Mouse (Mus musculus) cerebellum, adult 11-12 months (tissue): ENCODE measurements around the gene Cilp.
"Not testable (repeated sequence)": the region's sequence is repeated elsewhere in the genome, so short reads cannot be mapped to it uniquely, and the experiment has no call there.

Experiments
- DNase-seq: peaks from one replicate; pipeline ENCODE4 v3.0.0; 2022

The Cilp gene

DNA sequence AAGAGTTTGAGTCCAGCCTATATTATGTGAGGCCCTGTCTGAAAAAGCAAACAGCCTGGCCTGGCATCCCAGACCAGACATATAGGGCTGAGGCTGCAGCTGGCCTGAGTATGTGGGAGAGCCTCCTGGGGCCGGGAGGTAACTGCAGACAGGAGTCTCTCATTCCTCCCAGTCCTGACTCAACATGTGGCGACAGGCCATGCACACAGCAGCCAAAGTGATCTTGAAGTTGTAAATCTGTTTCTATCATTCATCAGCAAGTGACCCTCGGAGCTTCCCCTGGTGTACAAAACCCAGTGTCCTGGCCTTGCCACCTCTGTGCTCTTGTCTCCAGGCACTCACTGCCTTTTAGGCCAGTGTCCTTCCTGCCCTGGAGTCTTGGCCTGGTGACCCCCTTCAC lies 13.0 kb upstream of the Cilp start:
- no peak for DNase-seq

DNA sequence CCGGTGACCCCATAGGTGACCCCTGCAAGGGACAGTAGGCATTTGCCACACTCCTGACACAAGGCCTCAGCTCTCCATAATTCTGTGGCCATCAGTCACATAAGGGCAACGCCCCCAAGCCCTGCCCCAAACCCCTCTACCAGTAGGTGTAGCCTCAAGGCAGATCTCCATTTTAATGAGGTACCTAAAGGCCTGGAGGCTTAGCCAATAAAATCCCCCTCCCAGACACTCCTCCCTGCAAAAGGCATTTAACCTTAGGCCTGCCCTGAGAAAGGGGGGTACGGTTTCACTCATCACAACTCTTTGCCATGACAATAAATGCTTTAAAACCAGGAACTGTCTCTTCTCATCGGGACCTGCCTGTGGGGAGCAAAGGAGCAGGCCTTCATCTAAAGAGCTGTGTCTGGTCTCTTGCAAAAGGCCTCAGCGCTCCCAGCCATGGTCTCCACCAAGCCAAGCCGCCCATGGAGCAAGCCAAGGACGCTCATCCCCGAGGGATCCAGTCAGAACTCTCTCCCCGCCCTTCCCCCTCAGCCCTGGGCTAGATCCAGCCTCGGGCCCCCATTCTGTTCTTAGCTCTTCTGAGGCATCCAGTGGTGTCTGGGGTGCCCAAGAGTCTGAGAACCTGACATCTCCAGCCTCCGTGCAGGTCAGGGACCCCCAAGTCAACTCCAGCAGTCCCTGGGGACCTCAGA lies 8.9 kb upstream of the Cilp start:
- no peak for DNase-seq

DNA sequence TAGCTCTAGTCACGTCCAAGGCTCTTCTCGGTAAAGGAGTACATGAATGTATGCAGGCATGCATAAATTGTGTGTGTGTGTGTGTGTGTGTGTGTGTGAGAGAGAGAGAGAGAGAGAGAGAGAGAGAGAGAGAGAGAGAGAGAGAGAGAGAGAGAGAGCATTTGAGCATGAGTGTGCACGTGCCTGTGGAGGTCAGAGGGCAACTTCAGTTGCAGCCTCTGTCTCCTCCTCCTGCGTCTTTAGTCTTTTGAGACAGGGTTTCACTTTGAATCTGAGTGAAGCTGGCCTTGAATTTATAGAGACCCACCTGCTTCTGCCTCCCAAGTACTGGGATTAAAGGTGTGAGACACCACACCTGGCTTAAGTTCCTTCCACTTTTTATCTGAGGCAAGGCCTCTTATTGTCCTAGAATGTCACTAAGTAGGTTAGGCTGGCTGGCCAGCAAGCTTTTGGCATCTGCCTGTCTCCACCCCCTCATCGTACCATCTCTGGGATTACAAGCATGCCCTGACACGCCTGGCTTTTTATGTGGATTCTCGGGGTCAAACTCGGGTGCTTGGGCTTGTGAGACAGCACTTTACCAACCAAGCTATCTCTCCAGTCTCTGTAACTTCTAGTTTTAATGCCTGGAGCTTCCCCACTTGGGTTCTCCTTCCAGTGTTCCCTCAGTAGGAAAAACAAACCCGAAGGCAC lies 7.6 kb upstream of the Cilp start:
- DNase-seq, result no peak

- DNase-seq, result no peak
Measured at GRCm38 (mm10) chr9:65259366-65259765, 5.6 kb upstream of the Cilp start.

DNA sequence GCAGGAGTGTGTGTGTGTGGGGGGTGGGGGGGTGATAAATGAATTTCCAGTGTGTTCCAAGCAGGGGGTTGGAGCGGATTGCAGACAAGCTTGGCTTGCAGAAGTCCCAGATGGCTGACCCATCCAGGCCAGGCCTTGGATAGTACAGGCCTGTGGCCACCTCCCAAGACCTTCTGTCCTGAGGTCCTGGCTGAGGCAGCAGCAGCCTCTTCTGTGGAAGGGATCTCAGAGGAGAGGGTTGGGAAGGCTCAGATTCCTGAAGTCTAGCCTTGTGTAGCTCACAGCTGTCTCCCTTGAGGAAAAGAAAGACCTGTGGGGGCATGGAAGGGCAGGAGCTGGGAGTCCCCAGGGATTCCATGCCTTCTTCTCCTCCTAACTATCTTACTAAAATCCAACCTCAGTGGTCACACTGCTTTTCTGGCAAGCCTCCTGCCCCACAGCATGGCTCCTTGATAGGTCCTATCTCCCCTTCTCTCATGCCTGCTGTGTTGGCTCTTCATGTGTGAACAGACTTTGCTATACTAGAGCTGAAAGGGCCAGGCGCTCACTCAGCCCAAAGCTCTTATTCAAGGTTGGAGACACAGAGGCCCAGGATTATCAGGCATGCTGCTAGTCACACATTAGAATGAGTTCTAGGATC lies 3.3 kb upstream of the Cilp start:
- DNase-seq, result peak; percentile 85

DNA sequence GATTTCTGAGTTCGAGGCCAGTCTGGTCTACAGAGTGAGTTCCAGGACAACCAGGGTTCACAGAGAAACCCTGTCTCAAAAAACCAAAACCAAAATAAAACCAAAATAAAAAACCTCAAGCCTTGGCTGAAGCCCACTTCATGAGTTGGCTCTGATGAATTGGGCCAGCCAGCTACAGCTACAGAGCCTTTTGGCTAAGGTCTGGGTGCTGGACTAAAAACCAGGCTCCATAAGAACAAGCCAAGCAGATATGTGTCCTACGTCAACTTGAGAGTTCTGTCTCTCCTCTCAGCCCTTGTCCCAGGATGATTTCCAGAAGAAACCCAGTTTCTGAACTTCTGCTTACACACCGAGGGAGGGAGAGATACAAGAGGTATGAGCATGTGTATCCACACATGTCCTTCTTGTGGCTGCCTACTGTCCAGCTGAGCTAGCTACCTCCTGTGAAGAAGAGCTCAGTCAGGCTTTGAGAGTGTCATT lies 2.3 kb upstream of the Cilp start:
- DNase-seq, result no peak

DNA sequence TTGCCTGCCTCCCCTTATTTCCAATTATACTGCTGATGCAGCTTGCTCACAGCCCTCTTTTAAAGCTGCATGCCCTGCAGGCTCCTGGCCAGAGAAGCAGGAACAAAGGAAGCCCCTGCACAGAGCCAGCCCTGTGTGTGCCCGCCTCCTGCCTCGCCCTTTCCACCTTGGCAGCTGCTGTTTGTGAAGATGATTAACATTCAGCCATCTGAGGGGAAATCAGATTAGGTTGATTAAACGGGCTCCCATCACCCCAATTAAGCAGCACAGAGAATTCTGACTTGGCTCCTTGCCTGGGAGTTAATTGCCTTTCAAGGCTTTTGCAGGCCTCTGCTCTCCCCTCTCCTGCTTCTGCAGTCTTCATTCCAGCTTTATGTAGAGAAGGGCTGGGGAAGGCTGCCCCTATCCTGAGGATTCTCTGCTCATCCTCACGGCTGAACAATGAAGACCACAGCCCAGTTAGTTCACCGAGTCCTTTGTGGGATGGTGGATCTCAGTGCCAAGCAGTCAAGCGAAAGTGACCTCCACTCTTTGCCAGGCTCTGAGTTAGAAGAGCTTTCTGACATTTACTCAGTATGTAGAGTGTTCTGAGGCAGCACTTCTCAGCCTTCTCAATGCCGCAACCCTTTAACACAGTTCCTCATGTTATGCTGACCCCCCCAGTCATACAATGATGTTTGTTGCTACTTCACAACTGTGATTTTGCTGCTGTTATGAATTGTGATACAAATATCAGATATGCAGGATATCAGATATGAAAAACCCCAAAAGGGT lies 2.9 kb downstream of the Cilp start:
- peak; percentile 38 for DNase-seq

DNA sequence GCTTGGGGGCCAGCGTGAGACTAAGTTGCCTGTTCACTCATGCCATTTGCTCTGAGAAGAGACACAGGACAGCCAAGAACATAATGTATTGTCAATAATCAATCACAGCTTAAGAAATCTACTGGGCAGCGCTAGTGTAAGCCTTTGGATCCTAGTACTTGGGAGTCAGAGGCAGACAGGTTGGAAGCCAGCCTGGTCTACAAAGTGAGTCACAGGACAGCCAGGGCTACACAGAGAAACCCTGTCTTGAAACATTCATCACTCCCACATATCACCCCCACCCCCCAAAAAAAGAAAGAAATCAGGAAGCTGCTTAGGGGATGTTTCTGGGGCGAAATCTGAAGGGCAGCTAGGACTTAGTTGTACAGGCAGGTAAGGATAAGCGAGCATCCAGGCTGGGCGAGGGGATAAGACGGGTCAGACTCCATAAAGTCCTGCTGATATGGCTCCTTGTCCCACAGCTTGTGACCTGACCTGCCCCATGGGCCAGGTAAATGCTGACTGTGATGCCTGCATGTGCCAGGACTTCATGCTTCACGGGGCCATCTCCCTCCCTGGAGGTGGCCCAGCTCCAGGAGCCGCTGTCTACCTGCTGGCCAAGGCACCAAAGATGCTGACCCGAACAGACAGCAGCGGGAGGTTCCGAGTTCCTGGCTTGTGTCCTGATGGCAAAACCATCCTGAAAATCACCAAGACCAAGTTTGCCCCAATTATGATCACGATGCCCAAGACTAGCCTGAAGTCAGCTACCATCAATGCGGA lies 8.2 kb downstream of the Cilp start:
- DNase-seq, result peak; percentile 56

DNA sequence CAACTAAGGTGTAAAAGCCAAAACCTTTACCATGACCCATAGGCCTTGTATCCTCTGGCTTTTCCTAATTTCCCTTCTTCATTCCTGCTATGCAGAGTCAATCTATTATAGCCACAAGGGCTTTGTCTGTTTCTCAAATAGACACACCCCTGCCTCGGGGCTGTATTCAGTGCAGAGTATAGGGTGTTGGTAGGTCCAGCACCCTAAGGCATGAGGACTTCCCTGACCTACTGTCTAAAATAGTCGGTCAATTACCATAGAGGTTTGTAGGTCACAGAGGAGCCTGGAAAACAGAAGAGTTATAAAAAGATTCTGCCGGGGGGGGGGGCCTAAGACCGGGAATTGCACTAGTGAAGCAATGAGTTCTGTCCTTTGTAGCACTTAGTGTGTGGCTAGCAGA lies 8.9 kb downstream of the Cilp start:
- DNase-seq, result no peak

GRCm38 (mm10) chr9:65274851-65275250 lies 9.9 kb downstream of the Cilp start:
- not testable (repeated sequence) for DNase-seq

GRCm38 (mm10) chr9:65275810-65276530 lies 11.0 kb downstream of the Cilp start:
- DNase-seq, result no peak

- DNase-seq, result peak; percentile 61
Measured at GRCm38 (mm10) chr9:65281536-65282151, 16.7 kb downstream of the Cilp start.

DNA sequence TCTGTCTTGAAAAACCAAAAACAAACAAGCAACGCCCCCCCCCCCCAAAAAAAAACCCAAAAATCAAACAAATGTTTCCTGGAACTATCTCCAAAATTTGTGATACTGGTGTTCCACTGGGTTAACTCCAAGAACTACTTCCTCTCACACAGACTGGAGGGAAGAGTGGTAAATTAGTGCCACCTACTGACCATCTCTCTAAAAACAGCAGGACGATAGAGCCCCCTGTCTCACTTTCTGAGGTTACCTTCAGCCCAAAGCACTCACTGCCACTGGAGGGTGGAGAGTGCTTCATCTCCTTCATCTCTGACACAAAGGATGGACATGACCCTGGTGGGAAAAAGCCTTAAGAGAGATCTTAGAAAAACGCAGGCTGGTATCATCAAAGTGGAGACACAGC lies 18.3 kb downstream of the Cilp start:
- no peak for DNase-seq

DNA sequence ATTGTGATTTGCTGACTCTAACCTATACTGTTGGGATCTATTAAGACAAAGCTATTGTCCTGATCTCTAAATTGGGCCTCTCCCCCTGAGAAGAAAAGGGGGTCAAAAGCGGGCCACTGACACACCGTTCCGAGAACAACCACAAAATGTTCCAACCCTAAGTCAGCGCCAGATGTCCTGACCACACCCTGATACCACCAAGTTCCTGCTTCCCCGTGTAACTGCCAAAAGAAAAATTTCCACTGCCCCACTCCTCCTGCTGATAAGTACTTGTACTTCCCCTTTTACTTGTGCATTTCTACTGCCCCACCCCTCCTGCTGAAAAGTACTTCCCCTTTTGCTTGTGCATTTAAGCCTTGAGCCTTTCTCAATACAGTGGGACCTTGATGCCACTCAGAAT lies 23.3 kb downstream of the Cilp start:
- not testable (repeated sequence) for DNase-seq

DNA sequence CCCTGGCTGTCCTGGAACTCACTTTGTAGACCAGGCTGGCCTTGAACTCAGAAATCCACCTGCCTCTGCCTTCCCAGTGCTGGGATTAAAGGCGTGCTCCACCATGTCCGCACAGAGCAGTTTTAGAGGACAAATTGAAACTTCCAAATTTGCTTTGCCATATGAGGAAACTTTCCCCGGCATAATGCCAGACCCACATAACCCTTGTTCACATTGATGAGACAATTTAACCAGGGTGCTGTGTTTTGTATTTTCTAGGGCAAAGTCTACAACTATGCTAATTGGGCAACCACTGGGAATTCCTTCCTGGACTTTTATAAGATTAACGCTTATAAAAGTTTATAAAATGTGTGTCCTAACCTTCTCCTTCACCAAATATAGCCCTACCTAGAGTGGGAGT lies 25.0 kb downstream of the Cilp start:
- DNase-seq, result no peak

DNA sequence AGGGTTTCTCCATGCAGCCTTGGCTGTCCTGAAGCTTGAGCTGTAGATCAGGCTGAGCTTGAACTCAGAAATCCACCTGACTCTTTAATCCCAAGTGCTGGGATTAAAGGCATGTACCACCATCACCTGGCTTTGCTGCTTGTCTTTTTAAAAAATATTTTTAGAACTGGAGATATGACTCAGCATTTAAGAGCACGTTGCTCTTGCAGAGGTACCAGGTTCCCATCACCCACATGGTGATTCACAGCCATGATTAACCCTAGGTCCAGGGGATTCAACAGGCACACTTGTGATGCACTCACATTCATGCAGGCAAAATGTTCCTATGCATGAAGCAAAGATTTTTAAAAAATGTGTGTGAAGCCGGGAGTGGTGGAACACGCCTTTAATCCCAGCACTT lies 27.4 kb downstream of the Cilp start:
- no peak for DNase-seq

DNA sequence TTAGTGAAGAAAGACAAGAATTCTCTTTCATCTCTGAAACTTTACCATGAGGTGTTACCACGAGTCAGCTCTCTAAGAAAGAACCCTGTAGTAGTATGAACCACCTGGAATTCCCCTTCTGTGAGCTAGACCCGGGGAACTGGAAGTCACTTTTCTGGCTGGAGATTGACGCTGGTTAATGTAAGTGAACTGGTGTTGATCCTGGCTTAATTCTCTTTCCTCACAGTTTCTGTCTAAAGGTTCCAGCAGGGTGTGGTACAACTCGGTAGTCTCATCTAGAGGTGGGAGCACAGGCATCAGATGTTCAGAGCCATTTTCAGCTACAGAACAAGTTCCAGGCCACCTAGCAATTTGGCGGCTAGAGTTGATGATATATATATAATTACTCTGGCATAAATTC lies 28.1 kb downstream of the Cilp start:
- no peak for DNase-seq

DNA sequence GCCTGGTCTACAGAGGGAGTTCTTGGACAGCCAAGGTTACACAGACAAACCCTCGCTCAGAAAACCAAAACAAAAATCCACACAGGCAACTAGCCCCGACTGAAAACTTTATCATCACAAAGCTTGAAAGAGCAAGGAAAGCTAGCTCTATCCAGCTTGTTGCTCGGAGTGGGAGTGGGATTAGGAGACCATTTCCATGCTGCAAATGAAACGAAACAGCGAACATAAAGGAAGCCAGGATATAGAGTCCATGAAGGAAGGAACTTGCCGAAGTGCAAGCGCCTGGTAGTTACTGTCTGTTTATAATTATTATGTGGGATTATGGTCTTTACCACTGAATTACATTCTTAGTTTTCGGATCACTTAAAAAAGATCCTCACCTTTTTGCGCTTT lies 28.6 kb downstream of the Cilp start:
- DNase-seq, result no peak

DNA sequence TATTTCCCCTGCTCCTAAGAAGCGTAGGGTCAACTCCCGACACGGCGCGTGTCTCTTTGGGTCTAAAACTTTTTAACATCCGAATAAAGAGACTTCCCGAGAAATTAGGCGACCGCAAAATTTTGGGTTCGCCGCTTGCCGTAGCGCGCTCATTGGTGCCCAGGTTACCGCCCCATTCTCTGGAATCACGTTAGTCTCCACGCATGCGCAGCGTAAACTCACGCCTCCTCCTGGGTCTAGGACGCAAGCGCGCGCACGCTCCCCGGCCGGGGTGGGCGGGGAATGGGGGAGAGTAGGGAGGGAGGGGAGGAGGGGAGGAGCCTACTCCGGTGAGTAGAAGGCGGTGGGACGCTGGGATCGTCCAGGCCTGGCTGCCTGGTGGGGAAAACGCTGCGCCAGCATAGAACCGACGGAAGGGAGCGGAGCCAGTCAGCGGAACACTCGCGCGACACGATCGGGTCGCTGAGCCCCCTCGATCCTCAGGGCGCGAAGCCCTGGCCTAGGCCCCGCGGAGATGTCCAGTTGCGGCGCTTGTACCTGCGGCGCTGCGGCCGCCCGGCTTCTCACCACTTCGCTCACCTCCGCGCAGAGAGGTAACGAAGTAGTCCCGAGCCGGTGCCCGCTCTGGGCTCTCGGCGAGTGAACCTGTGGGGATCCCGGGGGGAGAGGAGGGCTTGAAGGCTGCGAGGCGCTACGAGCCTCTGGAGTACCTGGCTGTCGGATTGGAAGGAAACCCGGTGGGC lies 29.2 kb downstream of the Cilp start, which contains the start of gene Clpx:
Gene Clpx, plus strand, starts transcription at position 288 of the 743 bp plus-strand sequence.
- DNase-seq, result peak; percentile 97

GRCm38 (mm10) chr9:65294716-65295378 lies 29.9 kb downstream of the Cilp start:
- no peak for DNase-seq
